Mouse (Mus musculus): Measurements from ENCODE around the gene Ndufa6. TPM values are rescaled to one million over a fixed set of nuclear protein-coding genes. Genes with fewer than 3 reads are reported as not detected.

The Ndufa6 gene
- 116 and 213 TPM in 2 replicates for polyA plus RNA-seq (2012; ENCODE audit: low replicate concordance)

DNA sequence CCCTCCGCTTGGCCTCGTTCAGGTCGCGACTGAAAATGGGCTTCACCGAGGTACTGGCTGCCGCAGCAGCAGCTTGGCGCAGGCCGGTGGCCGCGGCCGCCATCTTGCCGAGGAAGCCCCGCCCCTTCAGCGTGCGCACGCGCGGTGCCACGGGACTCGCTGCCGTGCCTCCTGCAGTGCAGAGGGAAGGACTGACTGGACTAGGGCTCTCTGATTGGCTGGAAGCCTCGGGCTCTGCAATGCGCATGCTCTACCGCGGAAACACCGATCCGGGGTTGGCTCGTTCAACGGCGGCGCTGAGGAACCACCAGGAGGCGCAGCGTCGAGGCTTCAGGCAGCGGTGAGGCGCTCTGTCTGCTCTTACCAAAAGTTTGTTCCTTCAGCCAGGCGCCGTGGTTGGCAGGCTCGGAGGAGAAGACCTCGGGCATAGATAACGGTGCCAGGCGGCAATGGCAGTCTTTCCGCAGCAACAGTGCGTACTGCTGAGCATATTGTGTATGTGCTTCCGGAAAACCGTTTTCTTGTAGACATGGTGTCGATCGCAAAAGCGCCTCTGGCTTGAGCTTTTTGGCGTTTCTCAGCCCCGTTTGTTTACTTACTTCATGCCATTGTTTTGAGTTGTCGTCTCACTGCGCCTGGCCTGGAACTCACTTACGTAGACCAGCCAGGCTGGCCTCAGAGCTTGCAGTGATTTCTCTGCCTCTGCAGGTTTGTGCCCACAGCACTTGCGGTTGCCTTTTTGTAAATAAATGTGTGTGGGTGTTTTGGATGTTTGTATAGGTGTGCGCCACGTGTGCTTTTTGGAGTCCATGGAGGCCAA, at the start of gene Ndufa6:
Ndufa6 (minus strand) TSS at position 197 of the 820 bp plus-strand sequence.

DNA sequence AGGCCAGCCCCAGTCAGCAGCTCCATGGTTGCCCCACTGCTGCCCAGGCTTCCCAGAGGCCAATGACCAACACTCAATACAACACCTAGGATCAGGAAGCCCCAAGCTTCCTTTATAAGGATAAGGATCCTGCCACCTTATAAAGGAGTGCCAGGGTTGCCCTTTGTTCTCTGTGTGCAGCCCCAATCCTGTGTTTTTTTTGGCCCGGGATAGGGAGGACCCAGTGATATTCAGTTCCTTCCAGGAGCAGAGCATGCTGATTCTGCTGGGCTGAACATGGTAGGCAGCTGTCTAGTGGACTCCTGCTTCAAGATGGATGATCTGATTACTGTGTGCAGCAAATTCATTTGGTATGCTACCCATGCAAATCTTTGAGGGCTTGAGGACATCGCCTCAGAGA, 39.8 kb upstream of the Ndufa6 start, which contains the start of gene Cyp2d11:
Cyp2d11 (minus strand) TSS at position 101 of the 400 bp plus-strand sequence.

DNA sequence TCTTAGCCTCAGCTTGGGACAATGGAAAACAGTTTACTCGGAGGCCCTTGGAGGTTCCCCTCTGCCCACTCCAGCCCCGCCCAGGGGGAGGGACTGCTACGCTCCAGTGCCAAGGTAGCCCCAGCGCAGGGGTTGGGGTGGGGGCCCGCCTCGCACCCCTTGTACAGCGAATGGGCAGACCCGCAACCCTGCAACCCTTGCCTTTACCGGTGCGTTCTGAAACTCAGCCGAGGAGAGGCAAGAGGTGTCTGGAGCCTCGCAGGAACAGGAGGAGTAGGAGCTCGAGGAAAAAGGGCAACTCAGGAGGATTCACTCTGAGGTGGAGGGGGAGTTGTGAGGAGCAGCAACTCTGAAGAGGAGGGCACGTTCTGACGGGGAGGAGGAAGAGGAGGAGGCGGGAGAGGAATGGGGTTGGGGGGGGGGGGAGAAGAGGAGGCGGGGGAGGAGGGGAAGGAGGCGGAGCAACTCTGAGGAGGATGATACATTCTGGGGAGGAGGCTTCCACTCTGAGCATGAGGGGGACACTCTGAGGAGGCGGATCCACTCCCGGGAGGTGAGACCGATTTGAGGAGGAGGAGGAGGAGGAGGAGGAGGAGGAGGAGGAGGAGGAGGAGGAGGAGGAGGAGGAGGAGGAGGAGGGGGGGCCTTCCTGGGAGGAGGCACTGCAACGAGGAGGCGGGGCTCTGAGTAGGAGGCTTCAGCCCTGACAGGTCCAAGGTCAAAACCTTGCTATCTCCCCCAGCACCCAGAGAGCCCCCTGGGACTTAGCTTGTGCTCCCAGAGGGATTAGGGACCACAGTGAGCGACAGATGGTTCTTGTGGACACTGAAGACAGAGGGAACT, 26.0 kb upstream of the Ndufa6 start, which contains the start of gene Cyp2d22:
Cyp2d22 (minus strand) TSS at position 390 of the 843 bp plus-strand sequence.

DNA sequence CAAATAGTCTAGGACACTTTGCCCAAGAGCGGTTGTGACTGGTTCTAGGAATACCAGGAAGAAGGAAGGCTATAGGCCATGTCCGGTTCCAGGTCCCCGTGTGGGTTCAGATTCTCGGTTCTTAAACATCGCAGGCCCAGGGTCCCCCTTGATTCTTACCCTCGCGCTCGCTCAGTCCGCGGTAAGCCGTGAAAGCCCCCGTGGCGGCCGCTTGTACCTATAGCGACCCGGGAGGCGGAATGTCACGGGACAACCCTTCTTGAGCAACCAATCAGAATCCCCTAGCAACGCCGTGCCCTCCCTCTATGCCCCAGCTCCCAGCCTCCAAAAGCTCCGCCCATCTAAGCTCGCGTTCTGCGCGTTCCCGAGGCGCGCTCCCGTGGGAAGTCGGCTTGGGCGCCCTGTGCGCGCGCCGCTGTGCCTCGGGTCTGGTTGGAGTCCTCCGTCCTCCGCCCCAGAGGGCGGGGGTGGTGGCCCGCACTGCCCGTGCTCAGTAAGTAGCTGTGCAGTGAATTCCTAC, 15.5 kb downstream of the Ndufa6 start, which contains the start of the genes Naga, Pheta2 and Smdt1:
Naga (minus strand) TSS at position 333 of the 520 bp plus-strand sequence.
Pheta2 (plus strand) TSS at position 350 of the 520 bp plus-strand sequence.
Smdt1 (plus strand) TSS at position 367 of the 520 bp plus-strand sequence.

Other genes starting within 250 kb of the Ndufa6 start
- 7.4 and 30.9 TPM in 2 replicates for gene Ccdc134, start 226.4 kb downstream of the Ndufa6 start, polyA plus RNA-seq (2012; ENCODE audit: low replicate concordance)
- gene Srebf2, start 207.1 kb downstream of the Ndufa6 start, polyA plus RNA-seq (2012; ENCODE audit: low replicate concordance): 411 and 943 TPM in 2 replicates
- 20.6 and 47.5 TPM in 2 replicates for gene Shisa8, start 141.5 kb downstream of the Ndufa6 start, polyA plus RNA-seq (2012; ENCODE audit: low replicate concordance)
- gene Tnfrsf13c, start 130.0 kb downstream of the Ndufa6 start, polyA plus RNA-seq (2012; ENCODE audit: low replicate concordance): 331 and 554 TPM in 2 replicates
- 20.1 and 28.6 TPM in 2 replicates for gene Cenpm, start 109.6 kb downstream of the Ndufa6 start, polyA plus RNA-seq (2012; ENCODE audit: low replicate concordance)
- not detected in 2 replicates for gene 1500009C09Rik, start 101.9 kb downstream of the Ndufa6 start, polyA plus RNA-seq (2012; ENCODE audit: low replicate concordance)
- 1.9 and 3.0 TPM in 2 replicates for gene Sept3, start 79.4 kb downstream of the Ndufa6 start, polyA plus RNA-seq (2012; ENCODE audit: low replicate concordance)
- not detected in 2 replicates for gene Wbp2nl, start 55.4 kb downstream of the Ndufa6 start, polyA plus RNA-seq (2012; ENCODE audit: low replicate concordance)
- gene Naga, start 15.4 kb downstream of the Ndufa6 start, polyA plus RNA-seq (2012; ENCODE audit: low replicate concordance): 73.0 and 171 TPM in 2 replicates
- 0.36 and 3.5 TPM in 2 replicates for gene Pheta2, start 15.4 kb downstream of the Ndufa6 start, polyA plus RNA-seq (2012; ENCODE audit: low replicate concordance)
- 93.9 and 103 TPM in 2 replicates for gene Smdt1, start 15.4 kb downstream of the Ndufa6 start, polyA plus RNA-seq (2012; ENCODE audit: low replicate concordance)
- 0.40 and 2.4 TPM in 2 replicates for gene Cyp2d22, start 25.9 kb upstream of the Ndufa6 start, polyA plus RNA-seq (2012; ENCODE audit: low replicate concordance)
- not detected in 2 replicates for gene Cyp2d11, start 39.7 kb upstream of the Ndufa6 start, polyA plus RNA-seq (2012; ENCODE audit: low replicate concordance)
- gene Cyp2d10, start 52.9 kb upstream of the Ndufa6 start, polyA plus RNA-seq (2012; ENCODE audit: low replicate concordance): not detected in 2 replicates
- not detected in 2 replicates for gene Cyp2d9, start 79.1 kb upstream of the Ndufa6 start, polyA plus RNA-seq (2012; ENCODE audit: low replicate concordance)
- gene Cyp2d12, start 200.8 kb upstream of the Ndufa6 start, polyA plus RNA-seq (2012; ENCODE audit: low replicate concordance): not detected in 2 replicates